Mouse (Mus musculus): ENCODE measurements around the gene D430019H16Rik.

DNA sequence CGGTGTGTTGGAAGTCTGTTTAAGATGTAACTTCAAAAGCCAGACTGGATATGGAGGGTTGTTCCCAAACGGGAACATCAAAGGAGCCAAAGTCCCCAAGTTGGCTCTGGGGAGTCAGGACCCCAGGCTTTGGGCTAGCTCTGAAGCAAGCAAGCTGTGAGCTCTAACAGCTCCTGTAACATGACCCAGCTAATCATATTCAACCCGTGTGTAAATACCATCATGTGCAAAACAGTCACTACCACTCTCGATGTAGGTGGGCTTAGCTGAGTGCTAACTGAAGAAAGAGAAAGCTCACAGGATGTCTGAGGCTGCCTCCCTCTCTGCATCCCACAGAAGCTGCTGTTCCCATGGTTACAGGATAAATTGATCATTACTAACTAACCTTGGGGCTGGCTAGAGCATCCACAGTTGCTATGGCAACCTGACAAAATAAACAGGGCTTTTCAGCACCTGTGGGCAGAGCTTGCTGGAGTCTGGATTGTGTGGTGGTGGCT, 1.5 kb downstream of the D430019H16Rik start:
- TF ChIP-seq CTCF (IDR thresholded peaks at IDR 0.05; ENCODE audit: low read depth, low read length) (no peak), POLR2AphosphoS5 (IDR thresholded peaks at IDR 0.05; ENCODE audit: insufficient replicate concordance, low read depth, low read length) (no peak), GATA1 (IDR thresholded peaks at IDR 0.05; ENCODE audit: borderline replicate concordance, low read length) (no peak)
